Mouse (Mus musculus): ENCODE measurements at regions not wholly inside any gene's neighbourhood (a gene's known extent, or its start where the extent isn't known, plus 50 kb on each side); places are given as distances from the start of the nearest gene placed in this dataset.

- 28% methylated on average over 1 of the region's 1 CpGs for WGBS
Measured at GRCm38 (mm10) chr7:39675847-39676238, 158.3 kb downstream of the Zfp619 start.

GRCm38 (mm10) chr7:39680411-39680810, 162.8 kb downstream of the Zfp619 start:
- Histone ChIP-seq H3K27me3 (replicated peaks; ENCODE audit: control insufficient read depth, insufficient read depth, low read length) (no peaks in the 10 kb centered on the region), H3K4me1 (ENCODE audit: control insufficient read depth, insufficient read depth, low read length) (peaks cover 2% of the 10 kb centered on the region; the same call in 1 of the 2 replicates), H3K36me3 (ENCODE audit: control insufficient read depth, insufficient read depth, low read length) (no peaks in the 10 kb centered on the region), H3K27ac (ENCODE audit: insufficient read depth, low read depth, low read length) (no peak overlapping the region), H3K4me3 (ENCODE audit: insufficient read depth, low read depth, low read length) (no peak overlapping the region)
- 14% methylated on average over 2 of the region's 2 CpGs for WGBS
- peak; percentile 49 for DNase-seq
- no peak for TF ChIP-seq POLR2A (IDR thresholded peaks at IDR 0.05; ENCODE audit: low read depth, low read length)
- no peak for TF ChIP-seq CTCF (conservative IDR thresholded peaks at IDR 0.05; ENCODE audit: insufficient read depth, insufficient read length, low read depth, low read length)

More at GRCm38 (mm10) chr7:39675847-39676238, 158.3 kb downstream of the Zfp619 start:
- H3K4me3 ChIP-seq (ENCODE audit: insufficient read depth, low read depth, low read length): no peak overlapping the region
- TF ChIP-seq POLR2A (IDR thresholded peaks at IDR 0.05; ENCODE audit: low read depth, low read length) (no peak), CTCF (conservative IDR thresholded peaks at IDR 0.05; ENCODE audit: insufficient read depth, insufficient read length, low read depth, low read length) (no peak)
- peaks cover 6% of the 10 kb centered on the region; the same call in 1 of the 2 replicates for H3K4me1 ChIP-seq (ENCODE audit: control insufficient read depth, insufficient read depth, low read length)
- no peaks in the 10 kb centered on the region for H3K36me3 ChIP-seq (ENCODE audit: control insufficient read depth, insufficient read depth, low read length)
- H3K27ac ChIP-seq (ENCODE audit: insufficient read depth, low read depth, low read length): peak overlapping the region; percentile 18; the same call in 1 of the 2 replicates
- H3K27me3 ChIP-seq (replicated peaks; ENCODE audit: control insufficient read depth, insufficient read depth, low read length): no peaks in the 10 kb centered on the region
- no peak for DNase-seq

DNA sequence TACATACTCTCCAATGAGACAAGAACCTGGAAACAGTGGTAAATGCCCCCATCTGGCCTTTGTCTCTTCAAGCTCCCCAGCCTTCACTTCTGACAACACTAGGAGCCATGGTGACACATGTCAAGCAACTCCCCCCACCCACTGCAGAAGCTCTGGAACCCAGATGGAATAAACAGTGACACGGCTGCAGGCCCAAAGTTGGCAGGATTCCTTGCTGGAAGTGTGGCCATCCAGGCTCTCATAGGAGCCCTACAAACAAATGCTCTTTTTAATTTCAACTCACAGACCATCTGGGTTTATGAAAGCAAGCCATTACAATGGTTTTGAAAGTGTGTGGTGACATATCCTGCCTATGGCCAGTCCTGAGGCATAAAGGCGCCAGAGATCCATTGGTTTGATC, 179.0 kb downstream of the Zfp619 start:
- H3K36me3 ChIP-seq (ENCODE audit: control insufficient read depth, insufficient read depth, low read length): no peaks in the 10 kb centered on the region
- no peak for TF ChIP-seq CTCF (conservative IDR thresholded peaks at IDR 0.05; ENCODE audit: insufficient read depth, insufficient read length, low read depth, low read length)
- no peak overlapping the region for H3K27ac ChIP-seq (ENCODE audit: insufficient read depth, low read depth, low read length)
- H3K4me3 ChIP-seq (ENCODE audit: insufficient read depth, low read depth, low read length): no peak overlapping the region
- 89% methylated on average over 2 of the region's 2 CpGs for WGBS
- no peak for DNase-seq
- H3K27me3 ChIP-seq (replicated peaks; ENCODE audit: control insufficient read depth, insufficient read depth, low read length): no peaks in the 10 kb centered on the region
- H3K4me1 ChIP-seq (ENCODE audit: control insufficient read depth, insufficient read depth, low read length): no peaks in the 10 kb centered on the region

DNA sequence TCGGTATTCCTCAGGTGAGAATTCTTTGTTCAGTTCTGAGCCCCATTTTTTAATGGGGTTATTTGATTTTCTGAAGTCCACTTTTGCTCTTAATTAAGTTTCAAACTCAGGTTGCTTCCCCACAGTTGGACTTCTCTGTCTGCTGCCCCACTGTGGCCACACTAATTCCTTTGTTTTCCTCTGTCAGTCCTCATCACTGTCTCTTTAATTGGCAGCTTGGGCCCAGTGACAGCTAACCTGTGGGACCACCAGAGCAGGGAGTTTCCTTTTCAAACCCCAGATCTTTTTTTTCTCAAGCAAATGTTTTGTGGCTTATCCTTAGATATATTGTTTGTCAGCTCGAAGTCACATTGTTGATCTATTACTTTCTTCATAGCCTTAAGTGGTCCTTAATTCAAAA, 183.9 kb downstream of the Zfp619 start:
- no peaks in the 10 kb centered on the region for H3K36me3 ChIP-seq (ENCODE audit: control insufficient read depth, insufficient read depth, low read length)
- DNase-seq: no peak
- no peaks in the 10 kb centered on the region for H3K4me1 ChIP-seq (ENCODE audit: control insufficient read depth, insufficient read depth, low read length)
- WGBS: 78% methylated on average over 2 of the region's 2 CpGs
- H3K4me3 ChIP-seq (ENCODE audit: insufficient read depth, low read depth, low read length): no peak overlapping the region
- H3K27ac ChIP-seq (ENCODE audit: insufficient read depth, low read depth, low read length): no peak overlapping the region
- H3K27me3 ChIP-seq (replicated peaks; ENCODE audit: control insufficient read depth, insufficient read depth, low read length): no peaks in the 10 kb centered on the region
- TF ChIP-seq CTCF (conservative IDR thresholded peaks at IDR 0.05; ENCODE audit: insufficient read depth, insufficient read length, low read depth, low read length) (no peak), POLR2A (IDR thresholded peaks at IDR 0.05; ENCODE audit: low read depth, low read length) (no peak)

GRCm38 (mm10) chr7:39705118-39706095, 187.8 kb downstream of the Zfp619 start:
- H3K4me3 ChIP-seq (ENCODE audit: insufficient read depth, low read depth, low read length): no peak overlapping the region
- WGBS: 26% methylated on average over 5 of the region's 5 CpGs
- H3K27me3 ChIP-seq (replicated peaks; ENCODE audit: control insufficient read depth, insufficient read depth, low read length): no peaks in the 10 kb centered on the region; the same call in 1 of the 2 replicates
- H3K36me3 ChIP-seq (ENCODE audit: control insufficient read depth, insufficient read depth, low read length): no peaks in the 10 kb centered on the region
- no peaks in the 10 kb centered on the region for H3K4me1 ChIP-seq (ENCODE audit: control insufficient read depth, insufficient read depth, low read length)
- TF ChIP-seq POLR2A (IDR thresholded peaks at IDR 0.05; ENCODE audit: low read depth, low read length): no peak
- TF ChIP-seq CTCF (conservative IDR thresholded peaks at IDR 0.05; ENCODE audit: insufficient read depth, insufficient read length, low read depth, low read length): no peak
- no peak for DNase-seq
- no peak overlapping the region for H3K27ac ChIP-seq (ENCODE audit: insufficient read depth, low read depth, low read length)

- no peak for DNase-seq
- Histone ChIP-seq H3K4me1 (ENCODE audit: control insufficient read depth, insufficient read depth, low read length) (no peaks in the 10 kb centered on the region), H3K36me3 (ENCODE audit: control insufficient read depth, insufficient read depth, low read length) (no peaks in the 10 kb centered on the region), H3K4me3 (ENCODE audit: insufficient read depth, low read depth, low read length) (no peak overlapping the region), H3K27me3 (replicated peaks; ENCODE audit: control insufficient read depth, insufficient read depth, low read length) (no peaks in the 10 kb centered on the region; the same call in 1 of the 2 replicates), H3K27ac (ENCODE audit: insufficient read depth, low read depth, low read length) (no peak overlapping the region)
- 74% methylated on average over 2 of the region's 2 CpGs for WGBS
- TF ChIP-seq CTCF (conservative IDR thresholded peaks at IDR 0.05; ENCODE audit: insufficient read depth, insufficient read length, low read depth, low read length) (no peak), POLR2A (IDR thresholded peaks at IDR 0.05; ENCODE audit: low read depth, low read length) (no peak)
Measured at GRCm38 (mm10) chr7:39706606-39707005, 189.0 kb downstream of the Zfp619 start.

All from kidney, adult 2 months (tissue).